Mouse (Mus musculus) forebrain, embryonic 10.5 days (tissue): ENCODE results near the gene Slc4a8. TPM values are rescaled to one million over a fixed set of nuclear protein-coding genes. Genes with fewer than 3 reads are reported as not detected.

ENCODE experiments used
- DNase-seq: peaks from one replicate; pipeline ENCODE4 v3.0.0-alpha.2; 2017; ENCODE audit warnings: low spot score; ENCODE audit errors: extremely low spot score
- H3K27ac ChIP-seq: fragments of 300-500 bp; sonication (generic); 2 replicates; pipeline ENCODE4 v1.5.1; 2016; ENCODE audit warnings: mild to moderate bottlenecking
- H3K27me3 ChIP-seq: fragments of 300-500 bp; sonication (generic); 2 replicates; pipeline ENCODE4 v1.6.1; 2016; ENCODE audit warnings: mild to moderate bottlenecking; ENCODE audit not compliant: poor library complexity, severe bottlenecking
- H3K36me3 ChIP-seq: fragments of 300-500 bp; sonication (generic); replicated peaks from 2 replicates; pipeline ENCODE4 v1.6.1; 2016; ENCODE audit warnings: mild to moderate bottlenecking, moderate library complexity
- H3K4me1 ChIP-seq: fragments of 300-500 bp; sonication (generic); 2 replicates; pipeline ENCODE4 v1.6.1; 2016
- H3K4me3 ChIP-seq: fragments of 300-500 bp; sonication (generic); 2 replicates; pipeline ENCODE4 v1.5.1; 2016; ENCODE audit warnings: mild to moderate bottlenecking, moderate library complexity
- H3K9me3 ChIP-seq: fragments of 300-500 bp; sonication (generic); 2 replicates; pipeline ENCODE4 v1.6.1; 2016; ENCODE audit warnings: mild to moderate bottlenecking, moderate library complexity
- WGBS: fragments of 180-500 bp; shearing (Covaris S2); methylation state at CpG from one replicate; pipeline ENCODE4 v1.1.7; 2016; 5-methylcytosine and 5-hydroxymethylcytosine counted together
- polyA plus RNA-seq: library from polyadenylated mRNA; unstranded; fragments of >200 nt; fragmentation: Nextera tagmentation; extraction: Ambion mirVana; gene quantifications from 2 replicates; pipeline ENCODE4 v1.2.1, GENCODE M21; 2016

The Slc4a8 gene
- polyA plus RNA-seq, 1 experiment from 2014 or later: 10.8 TPM

DNA sequence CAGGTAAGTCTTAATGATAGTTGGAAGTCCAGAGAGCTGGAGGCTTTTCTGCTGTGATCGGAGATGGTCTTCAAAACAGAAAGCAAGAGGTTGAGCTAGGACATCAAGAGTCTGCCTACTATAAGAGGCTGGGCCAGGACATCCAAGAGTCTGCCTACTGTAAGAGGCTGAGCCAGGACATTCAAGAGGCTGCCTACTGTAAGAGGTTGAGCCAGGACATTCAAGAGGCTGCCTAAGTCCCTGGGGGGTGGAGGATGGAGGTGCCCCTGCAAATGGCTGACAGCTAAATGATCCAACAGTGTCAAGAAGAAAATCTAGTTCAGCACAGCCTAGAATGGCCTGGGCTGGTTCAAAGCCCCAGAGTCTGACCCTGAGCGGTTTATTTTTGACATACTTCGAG, 13.0 kb upstream of the Slc4a8 start:
- Histone ChIP-seq H3K27ac (no peak overlapping the region), H3K36me3 (no peaks in the 10 kb centered on the region), H3K4me3 (no peak overlapping the region), H3K9me3 (no peaks in the 10 kb centered on the region), H3K27me3 (peaks cover 13% of the 10 kb centered on the region), H3K4me1 (peaks cover 27% of the 10 kb centered on the region)
- 97% methylated on average over 3 of the region's 3 CpGs for WGBS
- DNase-seq: no peak

GRCm38 (mm10) chr15:100749751-100750538, 11.6 kb upstream of the Slc4a8 start:
- Histone ChIP-seq H3K27ac (no peak overlapping the region), H3K4me1 (peaks cover 36% of the 10 kb centered on the region), H3K36me3 (no peaks in the 10 kb centered on the region), H3K4me3 (no peak overlapping the region), H3K9me3 (no peaks in the 10 kb centered on the region), H3K27me3 (peaks cover 20% of the 10 kb centered on the region)
- WGBS: 84% methylated on average over 10 of the region's 10 CpGs
- DNase-seq: no peak

DNA sequence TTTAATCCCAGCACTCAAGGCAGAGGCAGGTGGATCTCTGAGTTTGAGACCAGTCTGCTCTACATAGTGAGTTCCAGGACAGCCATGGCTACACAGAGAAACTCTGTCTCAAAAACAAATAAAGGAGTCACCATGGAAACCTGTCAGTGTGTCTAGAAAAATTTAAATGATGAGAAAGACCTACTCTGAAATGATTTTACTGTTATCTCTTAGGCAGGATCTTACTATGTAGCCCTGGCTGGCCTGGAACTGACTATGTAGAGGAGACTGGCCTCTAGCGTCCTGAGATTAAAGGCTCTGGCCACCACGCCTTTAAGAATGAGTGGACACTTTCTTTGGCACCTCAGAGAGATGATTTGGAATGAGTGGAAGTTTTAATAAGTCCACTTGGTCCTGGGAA, 9.1 kb upstream of the Slc4a8 start:
- peaks cover 38% of the 10 kb centered on the region for H3K4me1 ChIP-seq
- H3K27me3 ChIP-seq: peaks cover 20% of the 10 kb centered on the region
- WGBS: 76% methylated on average over 2 of the region's 2 CpGs
- H3K9me3 ChIP-seq: no peaks in the 10 kb centered on the region
- H3K36me3 ChIP-seq: no peaks in the 10 kb centered on the region
- no peak overlapping the region for H3K4me3 ChIP-seq
- no peak overlapping the region for H3K27ac ChIP-seq
- no peak for DNase-seq

DNA sequence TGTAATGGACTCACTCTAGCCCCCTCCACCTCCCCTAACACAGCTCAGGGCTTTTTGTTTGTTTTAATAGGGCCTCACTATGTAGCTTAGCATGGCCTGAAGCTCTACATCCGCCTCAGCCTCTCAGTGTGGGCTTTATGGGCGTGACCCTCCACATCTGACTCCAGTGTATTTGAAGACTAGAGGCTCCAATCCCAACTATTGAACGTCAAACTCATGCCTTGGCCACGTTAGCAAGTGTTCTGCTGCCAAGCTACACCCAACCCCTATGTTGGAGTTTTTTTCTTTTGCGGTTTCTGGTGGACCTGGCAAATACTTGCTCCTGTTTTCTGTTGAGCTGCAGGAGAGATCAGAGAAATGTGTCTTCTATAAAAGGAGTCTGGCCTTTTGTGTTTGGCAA, 8.5 kb upstream of the Slc4a8 start:
- H3K27ac ChIP-seq: no peak overlapping the region
- peaks cover 16% of the 10 kb centered on the region for H3K27me3 ChIP-seq
- no peak for DNase-seq
- H3K4me3 ChIP-seq: no peak overlapping the region
- WGBS: 69% methylated on average over 5 of the region's 5 CpGs
- H3K9me3 ChIP-seq: no peaks in the 10 kb centered on the region
- H3K36me3 ChIP-seq: no peaks in the 10 kb centered on the region
- peaks cover 38% of the 10 kb centered on the region for H3K4me1 ChIP-seq

GRCm38 (mm10) chr15:100754041-100754440, 7.5 kb upstream of the Slc4a8 start:
- Histone ChIP-seq H3K9me3 (no peaks in the 10 kb centered on the region), H3K27ac (no peak overlapping the region), H3K4me1 (peaks cover 33% of the 10 kb centered on the region), H3K27me3 (0 out of 2 replicates have a peak, but pooled peaks cover 7% of the 10 kb centered on the region), H3K36me3 (no peaks in the 10 kb centered on the region), H3K4me3 (no peak overlapping the region)
- WGBS: 46% methylated on average over 7 of the region's 7 CpGs
- no peak for DNase-seq

DNA sequence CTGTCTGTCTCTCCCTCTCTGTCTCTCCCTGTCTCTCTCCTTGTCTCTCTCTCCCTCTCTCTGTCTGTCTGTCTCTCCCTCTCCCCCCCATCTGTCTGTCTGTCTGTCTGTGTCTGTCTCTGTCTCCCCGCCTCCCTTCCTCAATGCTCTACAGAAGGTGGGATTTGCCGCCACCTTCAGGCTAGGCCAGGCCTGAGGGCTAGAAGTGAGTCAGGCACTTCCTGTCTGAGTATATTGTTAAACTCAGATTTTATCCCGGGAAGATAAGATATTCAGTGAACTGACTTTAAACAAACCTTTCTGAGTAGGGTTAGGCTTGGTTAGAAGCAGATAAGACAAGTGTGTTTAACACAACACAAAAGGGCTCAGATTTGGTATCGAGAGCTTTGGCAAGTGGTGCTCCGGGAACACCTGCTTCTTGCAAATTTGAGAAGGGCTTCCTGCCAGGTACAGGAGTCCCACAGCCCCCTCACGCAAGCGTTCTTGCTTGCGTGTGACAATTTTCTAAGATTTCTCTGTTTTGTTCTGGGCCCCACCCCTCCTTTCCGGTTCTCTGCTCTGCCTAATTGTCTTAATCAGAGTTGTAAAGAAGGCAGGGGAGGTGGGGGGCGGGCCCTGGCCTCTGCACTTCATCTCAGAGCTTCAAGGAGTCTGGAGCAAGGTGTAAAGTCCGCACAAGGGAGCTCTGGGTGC, 6.6 kb upstream of the Slc4a8 start:
- Histone ChIP-seq H3K27me3 (0 out of 2 replicates have a peak, but pooled peaks cover 7% of the 10 kb centered on the region), H3K36me3 (no peaks in the 10 kb centered on the region), H3K4me3 (peak overlapping the region; percentile 32), H3K4me1 (peaks cover 33% of the 10 kb centered on the region), H3K9me3 (no peaks in the 10 kb centered on the region), H3K27ac (peak overlapping the region; percentile 65)
- DNase-seq: no peak
- 13% methylated on average over 11 of the region's 11 CpGs for WGBS

DNA sequence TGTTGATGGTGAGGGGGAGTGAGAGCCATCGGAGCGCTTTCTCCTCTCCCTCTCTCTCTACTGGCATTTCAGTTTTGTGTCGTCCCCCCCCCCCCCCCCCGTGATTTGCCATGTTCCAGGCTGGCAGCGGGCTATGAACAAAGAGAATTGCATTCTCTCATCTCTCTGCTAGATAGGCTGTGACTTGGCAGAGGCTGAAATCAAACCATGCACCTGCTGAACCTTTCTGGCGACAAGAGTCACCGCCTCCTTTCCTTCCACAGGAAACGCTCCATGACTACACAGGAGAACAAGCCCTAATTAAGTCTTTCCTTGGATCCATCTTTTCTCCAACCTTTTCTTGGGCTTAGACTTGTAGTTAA, 6.1 kb upstream of the Slc4a8 start:
- Histone ChIP-seq H3K4me3 (peak overlapping the region; percentile 32), H3K9me3 (no peaks in the 10 kb centered on the region), H3K27me3 (0 out of 2 replicates have a peak, but pooled peaks cover 7% of the 10 kb centered on the region), H3K27ac (peak overlapping the region; percentile 65), H3K4me1 (peaks cover 36% of the 10 kb centered on the region), H3K36me3 (no peaks in the 10 kb centered on the region)
- no peak for DNase-seq
- WGBS: 47% methylated on average over 6 of the region's 8 CpGs

DNA sequence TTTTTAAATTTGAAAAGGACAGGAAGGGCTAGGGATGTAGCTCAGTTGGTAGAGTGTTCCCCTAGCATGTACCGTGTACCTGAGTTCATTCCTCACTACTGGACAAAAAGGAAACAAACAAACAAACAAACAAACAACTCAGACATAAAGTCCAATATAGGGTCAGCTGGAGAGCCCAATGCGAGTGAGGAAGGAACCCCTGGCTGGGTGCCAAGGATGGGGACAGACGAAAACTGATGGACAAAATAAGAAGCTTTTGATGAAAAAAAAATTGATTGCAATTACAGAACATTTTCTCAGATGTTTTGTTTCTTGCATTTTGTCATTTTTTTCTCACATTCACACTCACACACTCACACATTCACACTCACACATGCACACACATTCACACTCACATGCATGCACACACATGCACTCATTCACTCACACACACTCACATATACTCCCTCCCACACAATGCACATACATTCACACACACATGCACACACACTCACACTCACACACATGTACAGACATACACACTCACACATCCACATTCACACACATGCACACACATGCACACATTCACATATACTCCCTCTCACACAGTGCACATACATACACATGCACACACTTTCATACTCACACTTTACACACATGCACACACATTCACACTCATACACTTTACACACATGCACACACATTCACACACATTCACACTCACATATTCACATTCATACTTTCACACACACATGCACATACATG, 5.5 kb upstream of the Slc4a8 start:
- H3K27me3 ChIP-seq: 0 out of 2 replicates have a peak, but pooled peaks cover 7% of the 10 kb centered on the region
- WGBS: 92% methylated on average over 3 of the region's 3 CpGs
- no peak for DNase-seq

GRCm38 (mm10) chr15:100757527-100757978, 4.0 kb upstream of the Slc4a8 start:
- Histone ChIP-seq H3K27ac (peak overlapping the region; percentile 53; the same call in 1 of the 2 replicates), H3K9me3 (no peaks in the 10 kb centered on the region), H3K27me3 (peaks cover 13% of the 10 kb centered on the region), H3K4me3 (peak overlapping the region; percentile 27), H3K4me1 (peaks cover 56% of the 10 kb centered on the region), H3K36me3 (no peaks in the 10 kb centered on the region)
- 2% methylated on average over 7 of the region's 7 CpGs for WGBS
- peak; percentile 80 for DNase-seq

More for the DNA sequence above, 5.5 kb upstream of the Slc4a8 start:
- no peaks in the 10 kb centered on the region for H3K9me3 ChIP-seq
- H3K4me1 ChIP-seq: peaks cover 41% of the 10 kb centered on the region
- no peaks in the 10 kb centered on the region for H3K36me3 ChIP-seq
- no peak overlapping the region for H3K4me3 ChIP-seq
- H3K27ac ChIP-seq: no peak overlapping the region

DNA sequence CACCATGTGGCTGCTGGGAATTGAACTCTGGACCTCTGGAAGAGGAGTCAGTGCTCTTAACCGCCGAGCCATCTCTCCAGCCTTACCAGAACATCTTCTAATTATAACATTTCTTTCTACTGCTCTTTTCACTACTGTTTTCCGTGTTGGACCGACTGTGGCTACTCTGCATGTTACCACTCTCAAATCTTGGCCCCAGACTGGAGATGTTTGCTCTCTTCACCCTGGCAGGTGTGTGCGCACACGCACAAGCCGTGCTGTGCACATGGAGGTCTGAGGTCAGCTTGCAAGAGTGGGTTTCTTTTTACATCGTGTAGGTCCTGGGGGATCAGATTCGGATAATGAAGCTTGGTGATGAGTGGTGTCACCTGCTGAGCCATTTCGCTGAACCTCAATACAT, 2.3 kb upstream of the Slc4a8 start:
- Histone ChIP-seq H3K27me3 (peaks cover 15% of the 10 kb centered on the region), H3K4me3 (no peak overlapping the region), H3K36me3 (no peaks in the 10 kb centered on the region), H3K27ac (no peak overlapping the region), H3K9me3 (no peaks in the 10 kb centered on the region), H3K4me1 (peaks cover 53% of the 10 kb centered on the region)
- 92% methylated on average over 10 of the region's 10 CpGs for WGBS
- DNase-seq: no peak

- Histone ChIP-seq H3K9me3 (no peaks in the 10 kb centered on the region), H3K36me3 (no peaks in the 10 kb centered on the region), H3K27me3 (peaks cover 15% of the 10 kb centered on the region), H3K27ac (peak overlapping the region; percentile 90), H3K4me1 (peaks cover 38% of the 10 kb centered on the region), H3K4me3 (peak overlapping the region; percentile 82)
- DNase-seq: peak; percentile 32
- 21% methylated on average over 9 of the region's 9 CpGs for WGBS
These were observed 520 bp upstream of the Slc4a8 start for GRCm38 (mm10) chr15:100761036-100761418.

DNA sequence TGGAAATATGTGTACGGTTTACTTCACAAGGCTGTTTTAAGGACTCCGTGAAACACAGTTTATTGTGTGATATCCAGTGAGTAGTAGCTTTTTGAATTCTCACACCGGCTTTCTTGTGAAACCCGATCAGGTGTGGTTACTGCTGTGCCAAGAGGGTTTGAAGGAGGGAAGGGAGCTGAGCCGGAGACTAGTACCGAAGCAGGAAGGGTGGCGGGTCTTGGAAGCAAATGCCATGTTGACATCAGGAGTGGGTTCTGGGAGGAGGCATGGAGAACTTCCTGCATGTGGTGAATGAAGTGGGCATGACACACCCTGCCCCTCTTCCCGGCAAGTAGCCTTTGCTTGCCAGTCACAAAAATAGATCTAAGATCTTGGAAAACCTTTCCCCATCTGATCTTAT, 1.1 kb downstream of the Slc4a8 start:
- no peaks in the 10 kb centered on the region for H3K36me3 ChIP-seq
- H3K27ac ChIP-seq: 0 out of 2 replicates have a peak overlapping the region, but pooled peaks have one; percentile 90
- H3K4me3 ChIP-seq: peak overlapping the region; percentile 82
- H3K27me3 ChIP-seq: peaks cover 15% of the 10 kb centered on the region
- no peak for DNase-seq
- H3K4me1 ChIP-seq: peaks cover 36% of the 10 kb centered on the region
- 57% methylated on average over 8 of the region's 8 CpGs for WGBS
- H3K9me3 ChIP-seq: no peaks in the 10 kb centered on the region
